Mouse (Mus musculus) heart, embryonic 10.5 days (tissue): Measurements from ENCODE around the gene Hdac7. TPM values are rescaled to one million over a fixed set of nuclear protein-coding genes. Genes with fewer than 3 reads are reported as not detected.

ENCODE experiments used
- DNase-seq: peaks from one replicate; pipeline ENCODE4 v3.0.0-alpha.2; 2017; ENCODE audit warnings: low spot score
- H3K27ac ChIP-seq: fragments of 300-500 bp; sonication (generic); 2 replicates; pipeline ENCODE4 v1.5.1; 2016; ENCODE audit warnings: mild to moderate bottlenecking
- H3K27me3 ChIP-seq: fragments of 300-500 bp; sonication (generic); 2 replicates; pipeline ENCODE4 v1.6.1; 2016; ENCODE audit warnings: mild to moderate bottlenecking; ENCODE audit not compliant: poor library complexity, insufficient read depth, severe bottlenecking
- H3K36me3 ChIP-seq: fragments of 300-500 bp; sonication (generic); 2 replicates; pipeline ENCODE4 v1.6.1; 2016; ENCODE audit warnings: mild to moderate bottlenecking, moderate library complexity
- H3K4me1 ChIP-seq: fragments of 300-500 bp; sonication (generic); 2 replicates; pipeline ENCODE4 v1.6.1; 2016; ENCODE audit warnings: mild to moderate bottlenecking
- H3K4me3 ChIP-seq: fragments of 300-500 bp; sonication (generic); 2 replicates; pipeline ENCODE4 v1.5.1; 2016; ENCODE audit warnings: mild to moderate bottlenecking, moderate library complexity
- H3K9me3 ChIP-seq: fragments of 300-500 bp; sonication (generic); 2 replicates; pipeline ENCODE4 v1.6.1; 2016; ENCODE audit warnings: mild to moderate bottlenecking, moderate library complexity
- WGBS: fragments of 180-500 bp; shearing (Covaris S2); methylation state at CpG from one replicate; pipeline ENCODE4 v1.1.7; 2016; 5-methylcytosine and 5-hydroxymethylcytosine counted together
- polyA plus RNA-seq: library from polyadenylated mRNA; unstranded; fragments of >200 nt; fragmentation: Nextera tagmentation; extraction: Ambion mirVana; gene quantifications from 2 replicates; pipeline ENCODE4 v1.2.1, GENCODE M21; 2016

Hdac7 gene
- polyA plus RNA-seq, 1 experiment from 2014 or later: 26.7 TPM

GRCm38 (mm10) chr15:97815254-97815653 is 29.0 kb downstream of the Hdac7 start:
- peaks cover 41% of the 10 kb centered on the region for H3K36me3 ChIP-seq
- H3K27me3 ChIP-seq: no peaks in the 10 kb centered on the region
- no peak for DNase-seq
- H3K4me1 ChIP-seq: peaks cover 48% of the 10 kb centered on the region
- no peaks in the 10 kb centered on the region for H3K9me3 ChIP-seq
- no peak overlapping the region for H3K4me3 ChIP-seq
- H3K27ac ChIP-seq: no peak overlapping the region
- 84% methylated on average over 4 of the region's 4 CpGs for WGBS

GRCm38 (mm10) chr15:97814703-97815102 is 29.6 kb downstream of the Hdac7 start:
- Histone ChIP-seq H3K4me1 (peaks cover 46% of the 10 kb centered on the region), H3K9me3 (no peaks in the 10 kb centered on the region), H3K36me3 (peaks cover 41% of the 10 kb centered on the region), H3K4me3 (no peak overlapping the region), H3K27ac (peak overlapping the region; percentile 36), H3K27me3 (peaks cover 1% of the 10 kb centered on the region; the same call in 1 of the 2 replicates)
- DNase-seq: no peak
- WGBS: 42% methylated on average over 5 of the region's 5 CpGs

GRCm38 (mm10) chr15:97813452-97814204 is 30.7 kb downstream of the Hdac7 start:
- 58% methylated on average over 21 of the region's 21 CpGs for WGBS
- H3K4me3 ChIP-seq: no peak overlapping the region

GRCm38 (mm10) chr15:97812875-97813274 is 31.4 kb downstream of the Hdac7 start:
- H3K27me3 ChIP-seq: peaks cover 11% of the 10 kb centered on the region; the same call in 1 of the 2 replicates
- H3K9me3 ChIP-seq: no peaks in the 10 kb centered on the region
- WGBS: 78% methylated on average over 7 of the region's 7 CpGs
- H3K4me1 ChIP-seq: peaks cover 44% of the 10 kb centered on the region
- H3K36me3 ChIP-seq: peaks cover 60% of the 10 kb centered on the region
- DNase-seq: no peak
- no peak overlapping the region for H3K27ac ChIP-seq
- H3K4me3 ChIP-seq: no peak overlapping the region

More at GRCm38 (mm10) chr15:97813452-97814204, 30.7 kb downstream of the Hdac7 start:
- H3K9me3 ChIP-seq: no peaks in the 10 kb centered on the region
- H3K27me3 ChIP-seq: peaks cover 9% of the 10 kb centered on the region; the same call in 1 of the 2 replicates
- H3K27ac ChIP-seq: peak overlapping the region; percentile 47
- peaks cover 45% of the 10 kb centered on the region for H3K4me1 ChIP-seq
- peaks cover 52% of the 10 kb centered on the region for H3K36me3 ChIP-seq
- no peak for DNase-seq

- H3K4me3 ChIP-seq: no peak overlapping the region
- WGBS: 77% methylated on average over 6 of the region's 6 CpGs
- no peaks in the 10 kb centered on the region for H3K9me3 ChIP-seq
- peaks cover 11% of the 10 kb centered on the region; the same call in 1 of the 2 replicates for H3K27me3 ChIP-seq
- H3K4me1 ChIP-seq: peaks cover 48% of the 10 kb centered on the region
- peaks cover 67% of the 10 kb centered on the region for H3K36me3 ChIP-seq
- no peak for DNase-seq
- H3K27ac ChIP-seq: peak overlapping the region; percentile 9; the same call in 1 of the 2 replicates
Observed at GRCm38 (mm10) chr15:97812126-97812525, 32.2 kb downstream of the Hdac7 start.

- H3K27me3 ChIP-seq: peaks cover 11% of the 10 kb centered on the region; the same call in 1 of the 2 replicates
- H3K4me3 ChIP-seq: no peak overlapping the region
- H3K4me1 ChIP-seq: peaks cover 48% of the 10 kb centered on the region
- no peak for DNase-seq
- H3K9me3 ChIP-seq: no peaks in the 10 kb centered on the region
- H3K27ac ChIP-seq: no peak overlapping the region
- WGBS: 84% methylated on average over 9 of the region's 9 CpGs
- peaks cover 69% of the 10 kb centered on the region for H3K36me3 ChIP-seq
Observed at GRCm38 (mm10) chr15:97811307-97811706, 33.0 kb downstream of the Hdac7 start.

- peaks cover 11% of the 10 kb centered on the region; the same call in 1 of the 2 replicates for H3K27me3 ChIP-seq
- H3K4me3 ChIP-seq: no peak overlapping the region
- peaks cover 69% of the 10 kb centered on the region for H3K36me3 ChIP-seq
- no peak overlapping the region for H3K27ac ChIP-seq
- H3K4me1 ChIP-seq: peaks cover 46% of the 10 kb centered on the region
- DNase-seq: no peak
- 90% methylated on average over 5 of the region's 5 CpGs for WGBS
- H3K9me3 ChIP-seq: no peaks in the 10 kb centered on the region
Observed at GRCm38 (mm10) chr15:97810399-97810798, 33.9 kb downstream of the Hdac7 start.

- H3K27me3 ChIP-seq: peaks cover 11% of the 10 kb centered on the region; the same call in 1 of the 2 replicates
- 86% methylated on average over 5 of the region's 5 CpGs for WGBS
- no peak overlapping the region for H3K27ac ChIP-seq
- peaks cover 41% of the 10 kb centered on the region for H3K4me1 ChIP-seq
- peaks cover 68% of the 10 kb centered on the region for H3K36me3 ChIP-seq
- DNase-seq: no peak
- no peak overlapping the region for H3K4me3 ChIP-seq
- H3K9me3 ChIP-seq: no peaks in the 10 kb centered on the region
Observed at GRCm38 (mm10) chr15:97809942-97810341, 34.4 kb downstream of the Hdac7 start.

- Histone ChIP-seq H3K4me1 (peaks cover 34% of the 10 kb centered on the region), H3K27ac (no peak overlapping the region), H3K9me3 (no peaks in the 10 kb centered on the region), H3K27me3 (peaks cover 11% of the 10 kb centered on the region; the same call in 1 of the 2 replicates), H3K36me3 (peaks cover 69% of the 10 kb centered on the region), H3K4me3 (no peak overlapping the region)
- 75% methylated on average over 14 of the region's 14 CpGs for WGBS
- DNase-seq: no peak
Observed at GRCm38 (mm10) chr15:97809206-97809605, 35.1 kb downstream of the Hdac7 start.

- no peak for DNase-seq
- 86% methylated on average over 14 of the region's 14 CpGs for WGBS
- Histone ChIP-seq H3K27me3 (peaks cover 11% of the 10 kb centered on the region; the same call in 1 of the 2 replicates), H3K9me3 (no peaks in the 10 kb centered on the region), H3K4me1 (peaks cover 27% of the 10 kb centered on the region), H3K36me3 (peaks cover 69% of the 10 kb centered on the region), H3K27ac (no peak overlapping the region; the same call in 1 of the 2 replicates), H3K4me3 (no peak overlapping the region)
Observed at GRCm38 (mm10) chr15:97808532-97808931, 35.8 kb downstream of the Hdac7 start.

- peaks cover 26% of the 10 kb centered on the region for H3K4me1 ChIP-seq
- no peaks in the 10 kb centered on the region for H3K9me3 ChIP-seq
- no peak overlapping the region for H3K27ac ChIP-seq
- H3K27me3 ChIP-seq: peaks cover 11% of the 10 kb centered on the region; the same call in 1 of the 2 replicates
- no peak overlapping the region for H3K4me3 ChIP-seq
- DNase-seq: no peak
- H3K36me3 ChIP-seq: peaks cover 69% of the 10 kb centered on the region
- 69% methylated on average over 12 of the region's 12 CpGs for WGBS
Observed at GRCm38 (mm10) chr15:97807867-97808266, 36.4 kb downstream of the Hdac7 start.

GRCm38 (mm10) chr15:97802575-97802974 is 41.7 kb downstream of the Hdac7 start:
- DNase-seq: no peak
- H3K27ac ChIP-seq: peak overlapping the region; percentile 54
- H3K36me3 ChIP-seq: peaks cover 68% of the 10 kb centered on the region

GRCm38 (mm10) chr15:97801811-97802210 is 42.5 kb downstream of the Hdac7 start:
- Histone ChIP-seq H3K36me3 (peaks cover 68% of the 10 kb centered on the region), H3K4me3 (no peak overlapping the region), H3K27me3 (peaks cover 3% of the 10 kb centered on the region; the same call in 1 of the 2 replicates), H3K4me1 (peaks cover 37% of the 10 kb centered on the region), H3K27ac (no peak overlapping the region), H3K9me3 (no peaks in the 10 kb centered on the region)
- WGBS: 77% methylated on average over 7 of the region's 7 CpGs
- DNase-seq: no peak

More at GRCm38 (mm10) chr15:97802575-97802974, 41.7 kb downstream of the Hdac7 start:
- Histone ChIP-seq H3K9me3 (no peaks in the 10 kb centered on the region), H3K4me3 (peak overlapping the region; percentile 47), H3K4me1 (peaks cover 39% of the 10 kb centered on the region), H3K27me3 (peaks cover 3% of the 10 kb centered on the region; the same call in 1 of the 2 replicates)
- 23% methylated on average over 13 of the region's 13 CpGs for WGBS
